Mouse (Mus musculus): ENCODE results near the gene Lhx1. TPM values are rescaled to one million over a fixed set of nuclear protein-coding genes. Genes with fewer than 3 reads are reported as not detected.

The Lhx1 gene
- polyA plus RNA-seq, 1 experiment from 2014 or later, result not detected

GRCm38 (mm10) chr11:84549258-84549791 is 24.0 kb upstream of the Lhx1 start:
- no peaks in the 10 kb centered on the region for H3K36me3 ChIP-seq (ENCODE audit: inconsistent target)
- no peak overlapping the region for H3K27ac ChIP-seq
- no peaks in the 10 kb centered on the region for H3K79me2 ChIP-seq (ENCODE audit: inconsistent target)
- no peak overlapping the region for H3K4me3 ChIP-seq (ENCODE audit: inconsistent target)
- 77% methylated on average over 6 of the region's 6 CpGs for WGBS (ENCODE audit: missing documents)

- H3K79me2 ChIP-seq (ENCODE audit: inconsistent target), result no peaks in the 10 kb centered on the region
- 47% methylated on average over 2 of the region's 2 CpGs for WGBS (ENCODE audit: missing documents)
- no peaks in the 10 kb centered on the region for H3K36me3 ChIP-seq (ENCODE audit: inconsistent target)
- H3K4me3 ChIP-seq (ENCODE audit: inconsistent target), result no peak overlapping the region
- H3K27ac ChIP-seq, result no peak overlapping the region
Observed at GRCm38 (mm10) chr11:84548293-84548692, 23.0 kb upstream of the Lhx1 start.

DNA sequence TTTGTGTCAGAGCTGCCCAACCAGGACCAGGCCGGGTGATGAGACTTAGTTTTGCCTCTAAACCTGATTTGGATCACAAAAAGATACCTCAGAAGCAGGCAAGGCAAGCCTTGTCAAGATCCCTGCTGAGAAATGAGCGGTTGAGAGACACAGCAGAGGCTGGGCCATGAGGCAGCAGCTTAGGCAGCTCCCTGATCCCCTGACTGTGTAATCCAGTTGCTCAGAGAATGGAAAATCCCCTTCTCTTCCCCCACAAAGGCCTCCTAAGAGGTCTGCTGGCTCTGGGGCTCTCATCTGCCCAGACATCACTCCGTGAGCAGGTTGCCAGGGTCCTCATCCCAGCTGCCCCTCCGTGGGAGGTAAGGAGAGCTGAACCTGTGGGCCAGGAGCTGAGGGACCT is 14.6 kb upstream of the Lhx1 start:
- no peaks in the 10 kb centered on the region for H3K36me3 ChIP-seq (ENCODE audit: inconsistent target)
- 35% methylated on average over 4 of the region's 4 CpGs for WGBS (ENCODE audit: missing documents)

DNA sequence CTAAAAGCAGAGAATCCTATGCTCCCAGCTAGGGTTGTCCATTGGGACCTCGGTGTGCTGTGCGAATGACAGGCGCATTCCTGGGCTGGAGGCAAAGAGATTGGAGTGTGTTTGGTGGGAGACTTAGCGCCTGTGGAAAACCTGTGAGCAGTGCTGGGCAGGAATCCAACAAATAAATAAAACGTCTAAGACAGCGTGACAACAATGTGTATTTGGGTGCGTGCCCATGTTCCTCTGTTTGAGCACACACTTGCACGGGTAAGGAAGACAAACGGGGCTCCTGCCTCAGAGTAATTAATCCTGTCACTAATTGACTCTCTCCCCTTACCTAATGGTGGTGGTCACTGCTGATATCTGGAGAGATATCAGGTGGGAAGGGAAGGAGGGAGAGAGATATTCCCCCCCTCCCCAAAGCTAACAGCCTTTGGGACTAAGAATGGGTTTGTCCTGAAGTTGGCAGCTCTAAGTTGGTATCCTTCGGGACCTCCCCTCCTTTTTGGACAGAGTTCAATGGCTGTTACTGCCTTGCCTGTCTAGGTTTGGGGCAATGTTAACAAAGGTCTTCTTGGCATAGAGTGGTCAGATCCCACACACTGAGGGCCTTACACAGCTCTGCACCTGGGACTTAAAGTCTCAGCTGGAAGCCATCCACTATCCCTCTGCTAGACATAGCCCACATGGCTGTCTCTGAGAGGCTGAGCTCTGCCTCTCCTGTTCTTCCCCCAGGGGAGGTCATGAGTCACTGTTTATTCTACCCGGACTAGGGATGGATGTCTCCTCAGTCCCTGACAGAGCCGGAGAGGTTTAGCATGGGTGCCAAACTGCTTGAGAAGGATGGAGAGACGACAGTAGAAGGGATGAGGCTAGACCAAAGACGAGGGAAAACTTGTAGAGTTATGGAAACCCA is 4.7 kb upstream of the Lhx1 start:
- Histone ChIP-seq H3K27ac (no peak overlapping the region), H3K4me3 (ENCODE audit: inconsistent target) (no peak overlapping the region), H3K79me2 (ENCODE audit: inconsistent target) (no peaks in the 10 kb centered on the region), H3K36me3 (ENCODE audit: inconsistent target) (no peaks in the 10 kb centered on the region)
- 16% methylated on average over 14 of the region's 14 CpGs for WGBS (ENCODE audit: missing documents)

More for the DNA sequence above, 14.6 kb upstream of the Lhx1 start:
- Histone ChIP-seq H3K79me2 (ENCODE audit: inconsistent target) (no peaks in the 10 kb centered on the region), H3K4me3 (ENCODE audit: inconsistent target) (no peak overlapping the region), H3K27ac (no peak overlapping the region)

GRCm38 (mm10) chr11:84529143-84529755 is 3.9 kb upstream of the Lhx1 start:
- Histone ChIP-seq H3K36me3 (ENCODE audit: inconsistent target) (no peaks in the 10 kb centered on the region), H3K27ac (no peak overlapping the region), H3K79me2 (ENCODE audit: inconsistent target) (no peaks in the 10 kb centered on the region), H3K4me3 (ENCODE audit: inconsistent target) (no peak overlapping the region)
- WGBS (ENCODE audit: missing documents), result 13% methylated on average over 24 of the region's 24 CpGs

DNA sequence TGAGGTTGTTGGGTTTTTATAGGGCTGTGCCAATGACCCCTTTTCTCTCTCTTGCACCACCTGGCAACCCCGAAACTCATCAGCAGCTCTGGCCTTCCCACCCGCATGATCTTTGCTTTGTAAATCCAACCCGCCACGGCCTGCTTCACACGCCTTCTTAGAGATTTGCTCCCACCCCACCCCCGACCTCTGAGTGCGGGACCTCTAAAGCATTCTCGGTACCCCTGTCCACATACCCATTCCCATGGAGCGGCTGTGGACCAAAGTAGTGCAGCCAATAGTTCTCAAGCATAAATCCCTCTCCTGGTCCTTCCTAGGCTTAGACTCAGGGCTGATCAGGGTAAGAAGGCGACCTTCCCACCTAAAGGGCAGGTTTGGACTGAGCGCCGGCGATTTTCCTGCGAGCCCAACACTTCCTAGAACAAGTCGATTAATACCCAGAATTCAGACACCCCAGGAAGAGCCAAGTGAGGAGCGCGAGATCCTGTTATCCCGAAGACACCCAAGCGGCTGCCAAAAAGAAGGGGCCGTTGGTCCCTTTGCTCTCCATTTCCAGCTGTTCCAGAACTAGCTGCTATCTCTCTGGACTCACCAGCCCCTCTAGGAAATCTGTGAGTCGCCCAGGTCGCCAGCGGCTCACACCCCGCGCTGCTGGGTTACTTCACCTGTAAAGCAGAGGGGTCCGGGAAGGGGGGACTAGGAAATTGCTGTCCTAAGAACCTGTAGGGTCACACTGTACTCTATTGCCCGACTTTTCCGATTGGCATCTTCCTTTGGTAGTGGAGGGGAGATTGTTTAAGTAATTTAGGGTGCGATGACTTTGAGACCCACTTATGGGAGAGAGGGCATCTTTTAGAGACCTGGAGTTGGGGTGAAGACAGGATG is 1.9 kb upstream of the Lhx1 start:
- Histone ChIP-seq H3K27ac (no peak overlapping the region), H3K4me3 (ENCODE audit: inconsistent target) (no peak overlapping the region), H3K36me3 (ENCODE audit: inconsistent target) (no peaks in the 10 kb centered on the region), H3K79me2 (ENCODE audit: inconsistent target) (no peaks in the 10 kb centered on the region)
- 13% methylated on average over 29 of the region's 29 CpGs for WGBS (ENCODE audit: missing documents)

- Histone ChIP-seq H3K36me3 (ENCODE audit: inconsistent target) (no peaks in the 10 kb centered on the region), H3K79me2 (ENCODE audit: inconsistent target) (no peaks in the 10 kb centered on the region), H3K4me3 (ENCODE audit: inconsistent target) (no peak overlapping the region), H3K27ac (no peak overlapping the region)
- WGBS (ENCODE audit: missing documents), result 5% methylated on average over 10 of the region's 10 CpGs
Observed at GRCm38 (mm10) chr11:84526451-84526850, 1.1 kb upstream of the Lhx1 start.

DNA sequence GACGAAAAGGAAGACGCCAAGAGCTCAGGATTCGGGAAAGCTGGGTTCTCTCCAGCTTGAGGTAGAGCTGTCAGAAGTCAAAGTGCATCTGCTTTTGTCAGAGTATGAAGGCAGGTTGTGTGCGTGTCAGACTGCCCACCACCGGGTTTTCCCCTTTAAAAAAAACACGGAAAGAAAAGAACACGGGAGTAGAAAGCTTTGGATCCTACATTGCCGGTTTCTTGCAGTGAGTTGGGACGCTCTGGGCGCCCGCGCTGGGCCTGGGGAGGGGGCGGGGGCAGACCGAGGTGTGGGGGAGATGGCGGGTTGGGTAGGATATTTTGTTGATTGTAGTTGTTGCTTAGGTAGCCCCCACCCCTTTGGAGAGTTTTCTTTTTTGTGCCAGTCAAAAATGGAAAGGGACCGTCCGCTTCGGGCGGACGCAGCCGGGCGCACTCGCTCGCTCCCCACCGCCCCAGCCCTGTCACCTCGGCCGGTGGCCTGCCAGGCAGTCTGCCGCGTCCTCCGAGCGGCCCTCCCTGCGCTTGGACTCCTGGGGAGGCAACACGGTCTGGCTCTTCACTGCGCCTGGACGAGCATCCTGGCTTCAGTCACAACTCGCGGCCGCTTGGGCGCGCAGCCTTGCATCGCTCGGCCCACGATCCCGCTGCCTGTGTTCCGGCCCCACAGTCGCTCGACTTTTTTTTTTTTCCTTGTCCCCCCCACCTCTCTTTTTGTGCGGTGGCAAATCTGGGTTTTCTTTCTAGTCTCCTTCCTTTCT is 644 bp downstream of the Lhx1 start:
- H3K36me3 ChIP-seq (ENCODE audit: inconsistent target), result no peaks in the 10 kb centered on the region
- 6% methylated on average over 42 of the region's 48 CpGs for WGBS (ENCODE audit: missing documents)
- H3K4me3 ChIP-seq (ENCODE audit: inconsistent target), result no peak overlapping the region
- no peaks in the 10 kb centered on the region for H3K79me2 ChIP-seq (ENCODE audit: inconsistent target)
- H3K27ac ChIP-seq, result no peak overlapping the region

DNA sequence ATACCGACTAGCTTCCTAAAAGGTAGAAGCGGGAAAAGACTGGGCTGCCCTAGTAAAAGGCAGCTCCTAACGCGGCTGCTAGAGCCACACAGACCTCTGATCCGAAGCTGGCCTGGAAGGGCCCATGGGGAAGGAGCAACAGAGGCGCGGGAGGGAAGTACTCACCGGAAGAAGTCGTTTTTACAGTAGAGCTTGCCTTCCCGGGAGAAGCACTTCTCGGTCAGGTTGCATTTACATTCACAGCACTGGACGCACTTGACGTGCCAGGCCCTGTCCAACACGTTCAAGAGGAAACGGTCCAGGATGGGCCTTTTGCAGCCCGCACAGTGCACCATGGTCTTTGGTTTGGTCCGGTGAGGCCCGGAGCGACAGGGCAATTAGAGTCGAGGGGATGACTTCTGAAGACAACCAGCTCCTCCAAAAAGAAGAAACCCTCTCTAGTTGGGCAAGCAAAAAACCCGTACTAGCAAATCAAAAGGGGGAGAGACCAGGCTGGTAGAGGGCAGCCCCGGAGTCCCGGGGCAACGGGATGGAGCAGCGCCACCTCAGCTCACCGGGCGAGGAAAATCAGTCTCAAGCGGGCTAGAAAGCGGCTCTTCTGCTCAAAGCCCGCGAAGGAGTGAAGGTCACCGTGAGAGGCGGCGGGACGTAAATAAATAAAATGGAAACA is 1.4 kb downstream of the Lhx1 start:
- 4% methylated on average over 35 of the region's 35 CpGs for WGBS (ENCODE audit: missing documents)
- Histone ChIP-seq H3K4me3 (ENCODE audit: inconsistent target) (no peak overlapping the region), H3K27ac (no peak overlapping the region), H3K79me2 (ENCODE audit: inconsistent target) (no peaks in the 10 kb centered on the region), H3K36me3 (ENCODE audit: inconsistent target) (no peaks in the 10 kb centered on the region)

- H3K27ac ChIP-seq, result no peak overlapping the region
- WGBS (ENCODE audit: missing documents), result 22% methylated on average over 16 of the region's 16 CpGs
- no peaks in the 10 kb centered on the region for H3K79me2 ChIP-seq (ENCODE audit: inconsistent target)
- H3K36me3 ChIP-seq (ENCODE audit: inconsistent target), result no peaks in the 10 kb centered on the region
- no peak overlapping the region for H3K4me3 ChIP-seq (ENCODE audit: inconsistent target)
Observed at GRCm38 (mm10) chr11:84523321-84523831, 2.0 kb downstream of the Lhx1 start.

DNA sequence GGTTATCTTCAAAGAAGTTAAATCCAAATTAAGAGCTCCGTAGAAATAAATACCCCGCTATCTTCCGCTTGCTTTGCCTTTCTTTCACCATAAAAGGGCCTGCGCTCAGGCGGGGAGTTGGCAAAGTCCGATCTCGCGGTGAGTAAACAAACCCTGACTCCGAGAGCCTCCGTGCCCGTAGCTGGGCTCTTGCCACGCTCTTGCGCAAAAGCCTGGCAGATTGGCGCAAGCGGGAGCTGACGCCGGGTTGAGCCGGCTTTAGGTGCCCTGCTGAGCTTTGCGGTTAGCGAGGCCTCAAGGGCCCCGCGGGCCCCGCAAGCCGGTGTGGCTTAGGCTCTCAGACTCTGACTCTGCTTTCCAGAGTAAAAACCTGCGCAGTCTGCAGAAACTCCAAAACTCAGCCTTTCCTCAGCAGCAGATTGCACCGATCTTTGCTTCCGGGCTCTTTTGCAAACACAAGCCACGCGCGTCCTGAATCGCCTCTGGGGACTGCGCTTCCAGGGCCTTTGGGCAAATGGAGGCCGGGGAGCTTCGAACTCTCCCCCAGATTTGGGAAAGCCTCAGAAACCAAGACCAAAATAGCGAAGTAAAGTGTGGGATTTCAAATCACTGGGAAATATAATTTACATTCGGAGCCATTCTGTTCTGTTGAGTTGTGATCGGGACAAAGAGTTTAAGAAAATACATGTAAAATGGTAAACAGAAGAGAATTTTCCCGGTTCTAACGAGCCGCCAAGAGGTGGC is 2.6 kb downstream of the Lhx1 start:
- Histone ChIP-seq H3K79me2 (ENCODE audit: inconsistent target) (no peaks in the 10 kb centered on the region), H3K36me3 (ENCODE audit: inconsistent target) (no peaks in the 10 kb centered on the region), H3K27ac (no peak overlapping the region), H3K4me3 (ENCODE audit: inconsistent target) (no peak overlapping the region; the same call in 1 of the 2 replicates)
- 2% methylated on average over 40 of the region's 40 CpGs for WGBS (ENCODE audit: missing documents)

- no peak overlapping the region for H3K4me3 ChIP-seq (ENCODE audit: inconsistent target)
- H3K36me3 ChIP-seq (ENCODE audit: inconsistent target), result no peaks in the 10 kb centered on the region
- WGBS (ENCODE audit: missing documents), result 33% methylated on average over 24 of the region's 24 CpGs
- H3K79me2 ChIP-seq (ENCODE audit: inconsistent target), result no peaks in the 10 kb centered on the region
- no peak overlapping the region for H3K27ac ChIP-seq
Observed at GRCm38 (mm10) chr11:84521751-84522299, 3.5 kb downstream of the Lhx1 start.

- Histone ChIP-seq H3K36me3 (ENCODE audit: inconsistent target) (no peaks in the 10 kb centered on the region), H3K27ac (no peak overlapping the region), H3K4me3 (ENCODE audit: inconsistent target) (no peak overlapping the region), H3K79me2 (ENCODE audit: inconsistent target) (no peaks in the 10 kb centered on the region)
- WGBS (ENCODE audit: missing documents), result 50% methylated on average over 3 of the region's 3 CpGs
Observed at GRCm38 (mm10) chr11:84521071-84521390, 4.3 kb downstream of the Lhx1 start.
